11 mouse cellular contexts compared by ENCODE assay signal in genomic region chr4:105170811-105171401, GRCm38 (mm10). TPM values are rescaled to one million over a fixed set of nuclear protein-coding genes. Genes with fewer than 3 reads are reported as not detected.
DNase-seq lines count a peak whose midpoint lies in the region; ATAC-seq and TF ChIP-seq lines count a peak whose summit lies in the region.
"Had no signal": no experiment of that assay in that cellular context is flagged by ENCODE, and none has a peak within 500 bp of the region (broad histone marks: within the 10 kb centered on the region; RNA-seq: fewer than 3 reads in every experiment).

No protein-coding gene starts in this region.

- no peaks in the 10 kb centered on the region for H3K9me3 ChIP-seq in liver, embryonic 11.5 days (ENCODE audit: control insufficient read depth, low read length)
- no peaks in the 10 kb centered on the region for H3K9me3 ChIP-seq in liver, embryonic 12.5 days (replicated peaks)
- H3K9me3 ChIP-seq in embryonic facial prominence, embryonic 10.5 days = no peaks in the 10 kb centered on the region
- H3K9me3 ChIP-seq in hindbrain, embryonic 14.5 days (ENCODE audit: control insufficient read depth, low read length) = no peaks in the 10 kb centered on the region
- no peaks in the 10 kb centered on the region for H3K9me3 ChIP-seq in neural tube, embryonic 12.5 days
- H3K9me3 ChIP-seq in intestine, postnatal 0 days (ENCODE audit: control insufficient read depth) = no peaks in the 10 kb centered on the region

- peak overlapping the region; percentile 14; the same call in 1 of the 2 replicates for H3K4me2 ChIP-seq in liver, embryonic 11.5 days
- H3K4me2 ChIP-seq in liver, embryonic 12.5 days = no peak overlapping the region
- H3K4me2 ChIP-seq in hindbrain, embryonic 14.5 days (replicated peaks) = peak overlapping the region; percentile 39
- peak overlapping the region; percentile 45 for H3K4me2 ChIP-seq in neural tube, embryonic 12.5 days (replicated peaks)
- H3K4me2 ChIP-seq in intestine, postnatal 0 days (replicated peaks; ENCODE audit: low read depth) = no peak overlapping the region

- no peak overlapping the region for H3K27ac ChIP-seq in liver, embryonic 11.5 days (ENCODE audit: low read depth, low read length)
- H3K27ac ChIP-seq in liver, embryonic 12.5 days = no peak overlapping the region
- H3K27ac ChIP-seq in embryonic facial prominence, embryonic 10.5 days (replicated peaks) = peak overlapping the region; percentile 31
- peak overlapping the region; percentile 87 for H3K27ac ChIP-seq in hindbrain, embryonic 14.5 days
- peak overlapping the region; percentile 70 for H3K27ac ChIP-seq in neural tube, embryonic 12.5 days
- H3K27ac ChIP-seq in gastrocnemius, adult 2 months = no peak overlapping the region
- no peak overlapping the region for H3K27ac ChIP-seq in intestine, postnatal 0 days (ENCODE audit: low read depth, low read length)
- H3K27ac ChIP-seq: liver, embryonic 14.5 days had no signal

- no peak overlapping the region for H3K4me3 ChIP-seq in liver, embryonic 11.5 days (ENCODE audit: low read depth, low read length)
- no peak overlapping the region for H3K4me3 ChIP-seq in liver, embryonic 12.5 days
- peak overlapping the region; percentile 1; the same call in 1 of the 2 replicates for H3K4me3 ChIP-seq in embryonic facial prominence, embryonic 10.5 days
- no peak overlapping the region for H3K4me3 ChIP-seq in hindbrain, embryonic 14.5 days (replicated peaks; ENCODE audit: low read length)
- H3K4me3 ChIP-seq in neural tube, embryonic 12.5 days = no peak overlapping the region
- H3K4me3 ChIP-seq in gastrocnemius, adult 2 months = no peak overlapping the region
- H3K4me3 ChIP-seq in intestine, postnatal 0 days (ENCODE audit: low read depth, low read length) = no peak overlapping the region
- H3K4me3 ChIP-seq: erythroblast, embryonic 14.5 days; myocyte had no signal

- 47% methylated on average over 9 of the region's 9 CpGs for WGBS in liver, embryonic 11.5 days
- WGBS in liver, embryonic 12.5 days (ENCODE audit: insufficient replicate concordance) = 40% methylated on average over 9 of the region's 9 CpGs
- WGBS in embryonic facial prominence, embryonic 10.5 days = 44% methylated on average over 9 of the region's 9 CpGs
- 9% methylated on average over 9 of the region's 9 CpGs for WGBS in hindbrain, embryonic 14.5 days
- 19% methylated on average over 9 of the region's 9 CpGs for WGBS in neural tube, embryonic 12.5 days
- 67% methylated on average over 9 of the region's 9 CpGs for WGBS in intestine, postnatal 0 days

- intact Hi-C loops in gastrocnemius, adult 2 months (cut with DNase I) = no loop called here

- H3K36me3 ChIP-seq in liver, embryonic 11.5 days (ENCODE audit: control insufficient read depth, insufficient read depth, low read length) = no peaks in the 10 kb centered on the region
- 0 out of 2 replicates have a peak, but pooled peaks cover 2% of the 10 kb centered on the region for H3K36me3 ChIP-seq in liver, embryonic 12.5 days
- H3K36me3 ChIP-seq in embryonic facial prominence, embryonic 10.5 days (replicated peaks) = peaks cover 60% of the 10 kb centered on the region
- H3K36me3 ChIP-seq in hindbrain, embryonic 14.5 days (replicated peaks; ENCODE audit: control insufficient read depth, insufficient read depth) = no peaks in the 10 kb centered on the region
- H3K36me3 ChIP-seq in neural tube, embryonic 12.5 days = no peaks in the 10 kb centered on the region
- H3K36me3 ChIP-seq in intestine, postnatal 0 days (ENCODE audit: control insufficient read depth, insufficient read depth) = peaks cover 2% of the 10 kb centered on the region; the same call in 1 of the 2 replicates

- H3K4me1 ChIP-seq in liver, embryonic 11.5 days (replicated peaks; ENCODE audit: control insufficient read depth, insufficient read depth, low read length) = peaks cover 18% of the 10 kb centered on the region
- peaks cover 18% of the 10 kb centered on the region for H3K4me1 ChIP-seq in liver, embryonic 12.5 days
- H3K4me1 ChIP-seq in embryonic facial prominence, embryonic 10.5 days = peaks cover 62% of the 10 kb centered on the region
- H3K4me1 ChIP-seq in hindbrain, embryonic 14.5 days (replicated peaks; ENCODE audit: control insufficient read depth, insufficient read depth, low read length) = peaks cover 43% of the 10 kb centered on the region
- H3K4me1 ChIP-seq in neural tube, embryonic 12.5 days = peaks cover 42% of the 10 kb centered on the region
- H3K4me1 ChIP-seq in intestine, postnatal 0 days (replicated peaks; ENCODE audit: control insufficient read depth, insufficient read depth, low read length) = no peaks in the 10 kb centered on the region

- no peak overlapping the region for H3K9ac ChIP-seq in liver, embryonic 11.5 days (ENCODE audit: low read depth, low read length)
- H3K9ac ChIP-seq in liver, embryonic 12.5 days = no peak overlapping the region
- 0 out of 2 replicates have a peak overlapping the region, but pooled peaks have one; percentile 35 for H3K9ac ChIP-seq in hindbrain, embryonic 14.5 days
- H3K9ac ChIP-seq in neural tube, embryonic 12.5 days = no peak overlapping the region
- no peak overlapping the region for H3K9ac ChIP-seq in intestine, postnatal 0 days (ENCODE audit: low read depth, low read length)
- H3K9ac ChIP-seq: liver, embryonic 14.5 days had no signal

- no peaks in the 10 kb centered on the region for H3K27me3 ChIP-seq in liver, embryonic 11.5 days (replicated peaks; ENCODE audit: control insufficient read depth, insufficient read depth, low read length)
- no peaks in the 10 kb centered on the region for H3K27me3 ChIP-seq in liver, embryonic 12.5 days (replicated peaks)
- H3K27me3 ChIP-seq in embryonic facial prominence, embryonic 10.5 days (replicated peaks; ENCODE audit: low read depth, poor library complexity, severe bottlenecking) = no peaks in the 10 kb centered on the region
- H3K27me3 ChIP-seq in hindbrain, embryonic 14.5 days (ENCODE audit: control insufficient read depth, insufficient read depth, low read length) = no peaks in the 10 kb centered on the region
- no peaks in the 10 kb centered on the region for H3K27me3 ChIP-seq in neural tube, embryonic 12.5 days (replicated peaks)
- H3K27me3 ChIP-seq in intestine, postnatal 0 days (replicated peaks; ENCODE audit: control insufficient read depth, insufficient read depth, low read length) = no peaks in the 10 kb centered on the region

- ATAC-seq in liver, embryonic 11.5 days (replicated peaks; ENCODE audit: low FRiP score) = no peak; the same call in 1 of the 2 replicates
- ATAC-seq in liver, embryonic 12.5 days = no peak
- peak; percentile 85 for ATAC-seq in hindbrain, embryonic 14.5 days (ENCODE audit: low FRiP score)
- ATAC-seq in neural tube, embryonic 12.5 days (ENCODE audit: low FRiP score, low read depth) = peak; percentile 87
- ATAC-seq in intestine, postnatal 0 days = no peak

- DNase-seq in liver, embryonic 11.5 days (ENCODE audit: low spot score) = no peak
- DNase-seq in embryonic facial prominence, embryonic 10.5 days (ENCODE audit: low spot score) = no peak
- DNase-seq in hindbrain, embryonic 14.5 days (ENCODE audit: low spot score) = no peak
- DNase-seq in gastrocnemius, adult 2 months = no peak
- no peak for DNase-seq in cerebellum, postnatal 14 days

- no peak for TF ChIP-seq CTCF in gastrocnemius, adult 2 months (IDR thresholded peaks at IDR 0.05)
- TF ChIP-seq CTCF in intestine, postnatal 0 days (IDR thresholded peaks at IDR 0.05; ENCODE audit: low read depth) = no peak

RNA-seq across cellular contexts. Expression of gene Plpp3, which starts 13.8 kb away (rescaled TPM):
- polyA plus RNA-seq in liver, embryonic 11.5 days (2014; fragmentation: Nextera tagmentation; extraction: Ambion mirVana) = 29.5 TPM in 2 replicates
- 14.5 and 15.6 TPM in 2 replicates for polyA plus RNA-seq in liver, embryonic 12.5 days (2016; fragmentation: Nextera tagmentation; extraction: Ambion mirVana)
- 67.6 and 77.1 TPM in 2 replicates for polyA plus RNA-seq in embryonic facial prominence, embryonic 10.5 days (2016; fragmentation: Nextera tagmentation; extraction: Ambion mirVana)
- 68.6 and 69.9 TPM in 2 replicates for polyA plus RNA-seq in hindbrain, embryonic 14.5 days (2014; fragmentation: Nextera tagmentation; extraction: Ambion mirVana)
- 55.7 and 57.7 TPM in 2 replicates for polyA plus RNA-seq in neural tube, embryonic 12.5 days (2016; fragmentation: Nextera tagmentation; extraction: Ambion mirVana)
- 10 to 100 TPM; 45.8 to 69.1 TPM for total RNA-seq in gastrocnemius, adult 2 months (2021)
- polyA plus RNA-seq in intestine, postnatal 0 days (2015; fragmentation: Nextera tagmentation; extraction: Ambion mirVana) = 84.1 and 84.3 TPM in 2 replicates

Comparison
In these comparisons a context has a peak if more than half of its experiments do, and no peak if none do; other contexts are left out.
1. H3K4me2 ChIP-seq: peak in liver, embryonic 11.5 days (single experiment), hindbrain, embryonic 14.5 days (single experiment) and neural tube, embryonic 12.5 days (single experiment); none in liver, embryonic 12.5 days (single experiment) and intestine, postnatal 0 days (single experiment).
2. ATAC-seq: peak in hindbrain, embryonic 14.5 days (single experiment) and neural tube, embryonic 12.5 days (single experiment); none in liver, embryonic 11.5 days (single experiment), liver, embryonic 12.5 days (single experiment) and intestine, postnatal 0 days (single experiment).
3. H3K27ac ChIP-seq: peak in embryonic facial prominence, embryonic 10.5 days (single experiment), hindbrain, embryonic 14.5 days (single experiment) and neural tube, embryonic 12.5 days (single experiment); none in liver, embryonic 11.5 days (single experiment), liver, embryonic 12.5 days (single experiment), gastrocnemius, adult 2 months (single experiment) and intestine, postnatal 0 days (single experiment).